Mouse (Mus musculus) lung, postnatal 14 days (tissue): ENCODE measurements around the gene Smok2a.
"Not testable (repeated sequence)": the region's sequence is repeated elsewhere in the genome, so short reads cannot be mapped to it uniquely, and the experiment has no call there.

Experiments used
- DNase-seq: peaks from one replicate; pipeline ENCODE4 v3.0.0; 2021

Gene Smok2a

DNA sequence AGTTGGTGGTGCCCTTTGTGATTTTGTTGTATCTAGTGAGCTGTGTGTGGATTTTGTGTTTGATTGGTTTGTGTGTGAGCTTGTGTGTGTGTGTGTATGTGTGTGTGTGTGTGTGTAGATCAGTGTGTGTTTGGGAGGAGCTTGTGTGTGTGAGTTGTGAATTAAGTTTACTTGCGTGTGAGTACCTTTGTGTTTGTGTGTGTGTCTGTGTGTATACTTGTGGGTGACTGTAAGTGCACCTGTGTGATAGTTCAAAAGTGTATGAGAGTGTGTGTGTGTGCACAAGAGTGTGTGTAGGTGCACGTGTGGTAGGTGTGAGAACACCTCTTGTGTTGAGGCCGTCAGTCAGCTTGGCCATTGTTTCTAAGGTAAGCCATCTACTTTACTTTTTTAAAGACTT is at the start of gene Smok2a:
Gene Smok2a, plus strand, starts transcription at position 301 of the 400 bp plus-strand sequence.
- DNase-seq = no peak

DNA sequence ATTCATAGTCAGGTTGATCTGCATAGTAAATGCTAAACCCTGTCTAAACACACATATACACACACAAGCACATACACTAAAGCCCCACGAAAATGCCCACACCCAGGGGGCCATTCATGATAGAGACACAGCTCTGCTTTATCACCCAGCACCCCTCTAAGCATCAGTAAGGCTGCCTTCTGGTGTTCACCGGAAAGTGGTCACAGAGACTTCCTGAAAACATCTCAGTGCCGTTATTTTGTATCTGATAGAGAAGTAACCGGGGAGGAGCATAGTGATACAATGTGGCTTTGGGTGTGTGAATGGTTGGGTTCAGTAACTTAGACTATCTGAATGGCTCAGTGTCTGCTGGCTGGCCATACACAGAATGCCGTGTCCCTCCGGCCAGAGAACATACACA is 47.4 kb upstream of the Smok2a start:
- not testable (repeated sequence) for DNase-seq

DNA sequence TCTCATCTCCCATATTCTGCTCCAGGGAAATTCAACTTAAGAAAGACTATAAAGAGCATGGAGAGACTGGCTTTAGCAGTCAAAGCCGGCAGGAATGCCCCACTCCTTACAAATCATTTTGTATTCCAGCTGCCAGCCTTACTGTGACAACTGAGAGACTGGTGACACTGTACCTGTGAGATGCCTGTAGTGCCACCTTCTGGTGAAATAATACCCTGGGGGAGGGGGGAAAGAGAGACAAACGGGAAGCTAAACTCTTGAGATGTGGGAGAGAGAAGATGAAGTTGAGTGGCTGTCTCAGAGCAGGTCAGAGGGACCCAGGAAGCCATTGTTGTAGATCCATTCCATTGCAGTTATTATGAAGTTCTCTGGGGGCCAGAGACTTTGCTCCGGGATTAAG is 47.0 kb upstream of the Smok2a start:
- not testable (repeated sequence) for DNase-seq

DNA sequence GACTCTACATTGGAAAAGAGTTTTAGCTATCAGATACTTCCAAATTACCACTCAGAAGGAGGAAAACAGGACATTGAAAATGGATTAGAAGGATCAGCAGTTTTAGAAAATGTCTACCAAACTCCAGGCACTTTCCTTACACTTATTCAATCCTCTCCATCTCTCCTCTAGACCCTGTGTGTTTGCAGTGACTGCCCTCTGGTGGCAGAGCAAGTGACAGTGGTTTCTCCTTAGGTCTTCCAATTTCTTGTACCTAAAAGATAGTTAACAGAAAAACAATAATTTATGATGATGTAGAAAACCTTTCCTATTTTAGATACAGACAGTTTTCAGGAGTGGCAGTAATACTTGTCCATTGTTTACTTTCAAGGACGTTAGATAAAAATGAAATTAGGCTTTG is 45.4 kb upstream of the Smok2a start:
- DNase-seq = not testable (repeated sequence)

DNA sequence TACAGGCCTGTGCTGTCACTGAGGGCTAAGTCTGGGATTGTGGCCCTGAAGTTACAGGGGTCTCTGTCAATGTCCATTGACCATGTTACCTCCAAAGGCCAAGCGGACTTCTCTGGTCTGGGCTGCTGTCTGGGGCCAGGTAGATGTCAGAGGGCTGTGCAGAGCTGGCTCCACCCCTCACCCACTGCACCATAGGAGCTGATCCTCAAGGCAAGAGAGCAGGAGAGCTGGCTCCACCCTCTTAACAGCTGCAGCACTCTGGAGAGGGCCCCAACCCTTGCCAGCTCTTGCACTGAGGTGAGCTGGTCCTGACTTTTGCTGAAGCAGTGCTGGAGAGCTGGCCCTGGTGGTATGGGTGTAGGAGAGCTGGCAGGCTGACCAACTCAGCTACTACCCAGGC is 43.2 kb upstream of the Smok2a start:
- DNase-seq = not testable (repeated sequence)

DNA sequence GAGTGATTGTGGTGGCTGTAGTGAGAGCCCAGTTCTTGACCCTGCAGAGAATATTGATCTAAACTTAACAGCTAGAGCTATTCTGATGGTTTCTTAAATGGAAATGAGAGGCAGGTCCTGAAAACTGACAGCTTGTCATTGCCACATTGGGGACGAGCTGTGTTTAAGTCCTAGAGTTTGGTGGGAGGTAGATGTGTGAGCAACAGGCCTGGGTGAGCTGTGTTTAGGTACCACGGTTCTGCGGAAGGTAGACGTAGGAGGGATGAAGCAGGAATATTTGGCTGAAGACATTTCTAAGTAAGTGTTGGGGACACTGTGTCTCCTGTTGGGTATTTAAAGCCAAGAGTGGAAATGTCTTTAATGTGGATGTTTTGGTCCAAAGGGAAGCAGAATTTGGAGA is 42.0 kb upstream of the Smok2a start:
- DNase-seq = not testable (repeated sequence)

DNA sequence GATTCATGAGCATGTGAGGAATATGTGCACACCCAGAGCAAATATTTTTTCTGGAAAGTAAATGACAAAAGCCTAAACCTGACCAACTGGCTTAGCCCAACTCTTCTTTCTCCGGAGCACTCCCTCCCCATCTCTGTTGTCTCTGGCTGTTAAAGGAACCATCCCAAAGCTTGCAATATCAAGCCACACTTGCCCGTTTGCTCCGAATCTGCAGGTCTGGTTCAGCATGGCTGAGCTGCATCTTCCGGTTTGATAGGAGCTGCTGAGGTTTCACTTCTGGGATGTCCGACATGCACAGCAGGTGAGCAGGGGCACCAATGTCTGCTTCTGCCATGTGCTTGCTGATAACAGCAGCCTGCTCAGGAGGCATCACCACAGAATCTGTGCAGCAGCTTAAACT is 40.5 kb upstream of the Smok2a start:
- DNase-seq = not testable (repeated sequence)

DNA sequence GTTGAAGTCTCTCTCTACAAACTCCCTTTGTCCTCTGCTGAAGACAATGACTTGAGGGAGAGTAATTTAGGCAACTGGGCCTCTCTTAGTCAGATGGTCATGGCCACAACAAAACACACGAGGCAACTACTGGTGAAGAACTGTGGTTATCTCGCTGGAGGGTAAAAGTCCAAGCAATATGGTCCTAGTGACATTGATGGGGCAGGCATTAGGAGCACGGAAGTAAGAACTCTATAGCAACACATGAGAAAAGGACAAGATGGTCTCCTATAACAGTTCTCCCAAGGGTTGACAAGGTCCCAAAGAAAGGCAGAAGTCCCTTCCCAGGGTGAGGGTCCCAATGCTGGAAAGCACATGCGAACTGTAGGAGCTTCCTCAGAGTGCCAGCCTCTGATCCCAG is 38.3 kb upstream of the Smok2a start:
- DNase-seq = not testable (repeated sequence)

DNA sequence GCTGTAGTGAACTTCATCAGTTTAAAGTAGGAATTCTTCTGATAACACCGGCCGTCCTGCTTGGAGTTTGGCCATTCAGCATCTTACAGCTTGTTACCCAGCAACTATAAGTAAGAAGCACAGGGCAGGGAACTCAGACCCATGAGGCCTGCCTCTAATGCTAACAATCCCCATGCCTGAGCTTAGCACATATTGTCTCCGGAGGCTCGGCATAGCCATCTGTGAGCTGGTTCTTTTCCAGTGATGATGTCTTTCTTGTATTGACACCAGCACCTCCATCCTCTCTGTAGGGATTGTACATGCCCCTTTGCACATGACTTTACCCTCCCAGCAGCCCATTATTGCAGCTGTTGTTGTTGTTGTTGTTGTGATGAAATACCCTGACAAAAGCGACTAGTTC is 36.5 kb upstream of the Smok2a start:
- DNase-seq = not testable (repeated sequence)

DNA sequence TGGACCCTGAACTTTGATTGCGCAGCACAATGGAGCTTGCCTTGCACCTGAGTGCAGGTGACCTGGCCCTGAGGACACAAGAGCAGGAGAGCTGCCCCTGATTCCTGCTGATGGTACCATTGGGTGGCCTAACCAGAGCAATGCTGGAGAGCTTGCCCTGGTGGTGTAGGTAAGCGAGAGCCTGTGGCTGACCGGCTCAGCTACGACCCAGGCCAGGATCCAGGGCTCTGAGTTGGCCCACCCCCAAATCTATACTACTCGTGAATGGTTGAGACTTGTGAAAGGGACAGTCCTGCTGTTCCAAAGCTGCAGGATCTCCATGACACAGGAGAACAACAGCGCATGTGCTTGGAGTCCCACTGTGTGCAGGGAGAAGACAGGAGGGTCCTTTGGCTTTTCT is 34.4 kb upstream of the Smok2a start:
- not testable (repeated sequence) for DNase-seq

DNA sequence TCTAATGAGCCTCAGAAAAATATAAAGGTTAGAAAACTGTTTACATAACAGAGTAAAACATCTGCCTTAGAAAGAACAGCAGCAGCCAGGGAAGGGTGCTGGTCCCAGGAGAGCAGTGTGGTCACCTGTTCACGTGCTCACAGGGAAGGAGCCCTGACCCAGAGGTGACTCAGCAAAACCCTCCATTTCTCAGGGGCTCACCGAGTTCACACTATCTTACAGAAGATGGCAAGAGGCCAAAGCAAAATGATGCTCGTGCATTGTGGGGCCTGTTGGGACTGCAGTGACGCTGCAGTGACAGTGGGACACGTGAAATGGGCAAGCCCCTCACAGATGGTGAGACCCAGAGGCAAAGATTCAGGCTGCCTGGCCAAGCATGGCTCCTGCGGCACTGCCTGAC is 33.4 kb upstream of the Smok2a start:
- not testable (repeated sequence) for DNase-seq

DNA sequence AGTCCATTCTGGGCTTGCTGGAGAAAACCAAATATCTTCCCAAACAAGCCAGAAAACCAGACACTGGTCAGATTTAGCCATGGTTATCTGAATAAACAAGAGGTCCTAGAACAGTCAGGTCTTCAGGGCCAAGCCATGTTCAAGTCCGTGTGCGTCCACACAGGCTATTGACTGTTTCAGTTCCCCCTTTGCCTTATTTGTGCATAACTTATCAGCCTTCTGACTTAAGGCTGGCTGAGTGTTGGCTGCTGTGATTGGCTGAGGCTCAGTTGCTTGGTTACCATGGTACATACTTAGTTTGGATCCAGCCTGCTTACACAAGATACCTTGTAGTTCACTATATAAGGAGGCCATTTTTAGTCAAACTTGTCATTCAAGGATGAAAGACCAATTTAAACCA is 32.1 kb upstream of the Smok2a start:
- not testable (repeated sequence) for DNase-seq

DNA sequence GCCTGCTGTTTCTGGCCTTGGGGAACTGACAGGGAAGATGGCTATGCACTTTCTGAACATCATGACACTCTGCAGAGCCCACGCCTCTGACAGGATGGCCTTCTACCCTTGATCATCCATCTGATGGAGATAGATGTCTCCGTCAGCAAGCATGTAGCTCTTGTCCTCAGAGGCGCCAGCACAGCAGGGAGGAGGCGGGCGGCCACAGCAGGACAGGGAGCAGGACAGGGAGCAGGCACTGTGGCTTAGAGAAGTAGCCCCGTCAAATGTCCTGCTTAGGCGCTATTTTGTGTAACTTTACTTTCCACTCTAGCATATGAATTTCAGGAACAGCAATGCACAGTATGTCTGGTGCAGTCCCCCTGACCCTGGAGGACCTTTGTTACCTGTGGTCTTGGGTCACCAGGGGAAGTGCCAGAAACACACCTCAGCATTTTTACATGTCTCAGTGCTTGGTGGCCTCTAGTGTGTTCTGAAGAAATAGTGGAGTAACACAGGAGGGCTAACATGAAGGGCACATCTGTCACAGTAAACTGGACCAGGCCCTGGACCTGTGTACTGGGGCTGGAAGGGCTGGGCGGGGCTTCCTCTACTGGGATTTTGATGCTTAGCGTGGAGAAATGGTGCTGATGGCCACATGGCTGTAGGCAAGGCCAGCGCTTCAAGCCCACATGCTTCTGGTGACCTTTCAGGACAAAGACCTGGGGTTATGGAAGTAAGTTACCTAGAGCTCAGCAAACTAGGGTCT is 30.0 kb upstream of the Smok2a start:
- not testable (repeated sequence) for DNase-seq

DNA sequence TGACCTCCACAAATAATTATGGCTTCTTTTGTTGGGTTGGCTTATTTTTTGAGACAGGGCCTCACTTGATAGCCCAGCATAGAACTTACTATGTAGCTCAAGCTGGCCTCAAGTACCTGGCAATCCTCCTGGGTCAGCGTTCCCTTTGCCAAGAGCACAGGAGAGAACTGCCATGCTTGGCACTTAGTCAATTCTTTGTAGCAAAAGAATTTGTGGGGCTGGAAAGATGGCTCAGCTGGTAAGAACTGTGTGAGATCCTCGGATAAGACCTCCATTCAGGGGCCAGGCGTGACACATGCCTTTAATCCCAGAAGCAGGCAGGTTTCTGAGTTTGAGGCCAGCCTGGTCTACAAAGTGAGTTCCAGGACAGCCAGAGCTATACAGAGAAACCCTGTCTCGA is 24.5 kb upstream of the Smok2a start:
- DNase-seq = not testable (repeated sequence)

DNA sequence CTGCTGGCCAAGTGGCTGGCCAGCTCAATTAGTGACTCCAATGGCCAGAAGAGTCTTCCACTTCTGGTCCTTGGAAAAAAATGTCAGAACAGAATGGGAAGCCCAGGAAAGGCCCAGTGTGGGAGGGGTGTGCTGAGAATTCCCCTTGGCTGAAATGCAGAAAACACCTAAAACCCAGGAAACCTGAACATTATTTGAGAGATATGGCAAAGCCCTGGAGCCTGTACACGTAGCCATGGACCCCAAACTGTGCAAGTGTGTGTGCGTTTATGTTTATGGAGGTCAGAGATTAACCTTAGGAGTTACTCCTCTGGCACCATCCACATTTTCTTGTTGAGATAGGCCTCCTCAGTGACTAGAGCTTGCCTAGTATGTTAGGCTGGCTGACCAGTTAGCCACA is 22.2 kb upstream of the Smok2a start:
- not testable (repeated sequence) for DNase-seq

DNA sequence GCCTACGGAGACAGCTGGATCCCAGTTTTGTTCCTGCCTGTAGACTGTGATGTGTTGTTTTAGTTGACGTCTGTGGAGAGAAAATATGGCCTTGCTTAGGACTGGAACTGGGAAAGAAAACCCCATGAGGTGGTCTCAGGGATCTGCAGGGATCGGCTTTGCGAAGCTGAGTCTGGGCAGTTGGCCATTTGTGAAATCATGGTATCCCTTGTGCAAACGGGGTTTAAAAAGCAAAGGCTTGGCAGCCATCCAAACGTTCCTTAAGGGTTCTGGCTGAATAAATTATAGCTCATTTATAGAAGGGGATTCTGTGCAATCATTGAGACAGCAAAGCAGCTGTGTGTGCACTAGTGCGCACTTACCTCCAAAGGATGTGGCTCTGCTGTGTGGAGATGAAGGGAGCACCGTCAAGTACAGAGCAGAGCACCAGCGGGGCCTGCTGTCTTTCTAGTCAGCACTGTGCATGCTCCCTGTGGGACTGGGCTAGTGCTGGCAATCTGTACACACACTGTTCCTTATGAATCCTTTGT is 21.0 kb upstream of the Smok2a start:
- peak; percentile 39 for DNase-seq

DNA sequence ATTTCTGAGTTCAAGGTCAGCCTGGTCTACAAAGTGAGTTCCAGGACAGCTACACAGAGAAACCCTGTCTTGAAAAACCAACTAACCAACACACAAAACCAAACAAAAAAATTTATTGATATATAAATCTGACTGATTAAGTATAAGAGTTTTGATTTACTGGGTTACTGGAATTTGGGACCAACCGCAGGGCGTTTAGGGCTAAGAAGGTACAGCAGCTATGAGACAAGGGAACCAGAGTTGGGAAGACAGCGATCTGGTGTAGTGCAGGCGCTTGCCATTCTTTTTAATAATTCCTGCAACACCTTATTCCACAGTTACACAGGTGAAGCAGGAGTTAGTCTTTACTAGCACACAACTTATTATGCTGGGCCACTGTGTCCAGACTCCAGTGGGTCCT is 19.4 kb upstream of the Smok2a start:
- DNase-seq = not testable (repeated sequence)

DNA sequence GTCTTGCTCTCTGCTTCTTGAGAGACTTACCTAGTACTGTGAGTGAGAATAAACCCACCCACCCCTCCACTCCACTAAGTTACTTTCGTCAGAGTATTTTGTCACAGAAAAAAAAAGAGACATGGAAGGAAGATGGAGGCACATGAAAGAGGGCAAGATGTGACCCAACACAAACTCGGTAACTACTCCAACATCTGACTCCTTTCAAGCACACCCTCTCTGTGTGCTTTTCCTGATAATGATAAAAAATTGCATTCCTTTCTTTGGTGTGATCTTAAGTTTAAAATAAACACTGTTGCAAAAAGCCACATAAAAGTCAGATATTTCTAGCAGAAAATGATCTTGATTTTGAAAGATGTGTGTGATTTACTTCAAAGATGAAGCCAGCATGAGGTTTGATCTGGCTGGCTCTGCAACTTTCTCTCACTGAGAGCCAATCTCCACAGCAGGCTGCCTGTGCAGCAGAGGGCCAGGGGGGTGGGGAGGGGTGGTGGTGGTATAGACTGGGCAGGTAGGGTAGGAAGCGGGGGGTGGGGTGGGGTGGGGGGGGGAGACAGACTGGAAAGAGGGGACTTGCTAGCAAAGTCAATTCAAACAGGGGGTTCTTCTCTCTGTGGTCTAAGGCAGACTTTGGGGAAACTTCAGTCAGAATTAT is 18.4 kb upstream of the Smok2a start:
- not testable (repeated sequence) for DNase-seq

DNA sequence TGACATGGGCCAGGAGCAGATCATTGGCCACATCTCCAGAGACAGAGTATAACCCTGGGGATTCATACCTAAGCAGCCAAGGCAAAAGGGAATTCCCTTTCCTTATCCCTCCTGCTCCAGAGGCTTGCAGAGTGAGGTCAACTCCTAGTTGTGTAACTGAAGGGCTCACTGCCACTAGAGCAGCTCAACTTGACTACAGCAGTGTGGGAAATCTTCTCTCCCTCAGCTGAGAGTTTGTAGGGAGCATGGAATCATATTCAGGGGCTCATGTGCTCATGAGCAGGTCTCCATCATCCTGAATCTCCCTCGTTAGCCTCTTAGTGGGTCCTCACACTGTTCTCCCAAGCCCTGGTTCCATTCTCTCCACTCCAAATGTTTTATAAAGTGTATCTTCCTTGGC is 15.7 kb upstream of the Smok2a start:
- not testable (repeated sequence) for DNase-seq

DNA sequence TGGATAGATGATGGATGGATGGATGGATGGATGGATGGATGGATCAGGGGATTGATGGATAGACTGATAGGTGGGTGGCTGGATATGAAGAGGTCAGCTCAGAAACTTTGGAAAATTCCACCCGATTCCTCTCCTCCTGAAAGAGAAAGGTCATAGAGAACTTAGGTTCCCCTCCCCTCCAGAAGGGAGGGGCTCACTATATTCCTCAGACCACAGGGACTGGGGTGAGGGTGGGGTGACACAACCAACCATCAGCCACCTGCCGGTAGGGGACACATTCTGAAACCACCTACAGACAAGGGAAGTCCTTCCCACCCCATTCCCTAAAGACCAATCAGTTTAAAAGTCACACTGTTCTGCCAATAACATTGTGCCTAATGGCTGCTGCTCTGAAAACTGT is 14.5 kb upstream of the Smok2a start:
- DNase-seq = no peak

DNA sequence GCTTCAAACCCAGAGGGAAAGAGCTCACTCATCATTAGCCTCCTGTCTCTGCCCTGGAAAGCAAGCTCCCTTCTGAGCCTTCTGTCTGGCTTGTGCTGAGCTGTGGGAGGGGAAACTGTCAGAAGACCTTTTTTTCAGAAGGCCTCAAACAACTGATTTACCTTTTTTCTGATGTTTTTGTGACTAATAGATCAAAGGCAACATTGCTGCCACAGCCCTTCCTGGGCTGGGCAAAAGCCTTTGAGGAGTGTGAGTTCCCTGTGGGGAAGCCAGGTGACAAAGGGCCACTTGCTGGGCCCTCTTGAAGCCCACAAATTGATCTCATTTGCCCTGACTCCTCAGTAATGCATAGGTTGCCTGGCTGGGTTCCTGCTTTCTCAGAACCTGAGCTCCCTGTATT is 12.5 kb upstream of the Smok2a start:
- not testable (repeated sequence) for DNase-seq

DNA sequence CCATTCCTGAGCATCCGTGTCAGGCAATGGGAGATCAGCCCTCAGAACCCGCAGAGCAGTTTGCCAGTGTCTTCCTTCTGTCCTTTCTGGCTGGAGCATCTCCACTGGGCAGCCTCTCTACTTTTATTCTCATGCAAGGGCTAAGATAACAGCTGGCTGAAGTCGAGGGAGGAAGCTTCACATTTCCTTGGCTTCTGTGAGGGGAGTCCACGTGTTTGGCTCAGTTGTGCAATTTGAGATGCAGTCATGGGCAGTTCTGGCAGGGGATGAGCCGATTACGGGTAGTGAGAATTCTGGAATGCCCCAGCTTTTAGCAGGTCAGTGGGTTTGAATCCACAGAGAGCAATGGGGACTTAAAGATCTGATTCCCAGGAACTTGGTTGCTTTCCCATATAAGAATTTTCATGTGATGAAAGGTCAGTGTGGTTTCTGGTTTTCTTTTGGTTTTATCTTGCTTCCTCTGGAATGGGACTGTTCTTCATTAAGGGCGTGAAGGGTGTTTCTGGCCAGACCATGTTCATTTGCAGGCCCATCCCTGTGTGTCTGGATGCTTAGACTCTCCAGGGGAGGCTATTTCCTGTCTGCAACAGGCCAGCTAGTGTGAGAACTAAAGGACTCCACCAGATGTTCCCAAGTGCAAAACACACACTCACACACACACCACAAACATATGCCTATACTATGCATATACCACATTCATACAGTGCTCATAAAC is 8.7 kb upstream of the Smok2a start:
- DNase-seq = peak; percentile 52

DNA sequence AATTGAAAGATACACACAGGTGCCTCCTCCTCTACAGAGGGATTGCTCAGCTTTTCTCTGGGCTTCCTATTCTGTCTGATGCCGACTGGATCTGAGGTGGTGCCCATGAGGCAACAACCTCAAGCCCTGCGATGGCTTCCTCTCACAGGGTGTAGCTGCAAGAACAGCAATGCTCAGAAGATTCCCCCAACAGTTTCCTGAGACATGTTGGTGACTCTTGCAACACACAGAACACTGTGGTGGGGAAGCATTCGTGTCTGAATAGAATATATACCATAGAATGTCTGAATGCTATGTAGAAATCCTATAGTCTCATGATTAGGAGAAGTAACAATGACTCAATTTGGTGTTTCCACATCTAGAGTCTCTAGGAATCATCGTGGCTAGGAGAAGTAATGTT is 6.8 kb upstream of the Smok2a start:
- no peak for DNase-seq

DNA sequence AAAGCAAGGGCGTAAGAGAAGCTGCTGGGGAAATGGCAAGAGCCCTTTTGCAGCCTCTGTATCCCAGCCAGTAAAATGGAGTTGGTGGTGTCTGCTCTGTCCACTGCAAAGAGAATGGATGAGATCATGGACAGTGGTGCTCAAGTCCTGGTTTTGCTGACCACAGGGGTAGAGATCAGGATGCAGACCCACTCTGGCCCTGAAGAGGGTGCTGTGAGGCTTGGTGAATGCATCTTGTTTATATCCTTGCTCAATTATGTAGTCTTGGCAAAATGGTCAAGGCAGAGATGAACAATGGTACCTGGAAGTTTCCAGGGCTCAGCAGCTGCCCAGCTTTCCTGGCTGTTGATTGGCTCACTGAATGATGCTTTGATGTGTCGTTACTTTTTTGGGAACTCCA is 5.4 kb upstream of the Smok2a start:
- no peak for DNase-seq
